Mouse (Mus musculus) adrenal gland, adult 10 weeks (tissue): ENCODE results near the gene Zranb2. TPM values are rescaled to one million over a fixed set of nuclear protein-coding genes. Genes with fewer than 3 reads are reported as not detected.

Experiments
- polyA plus RNA-seq: library from polyadenylated mRNA; stranded (reverse); fragments of 350-450 nt; fragmentation: Illumina TruSeq; extraction: RNeasy Lipid Tissue Mini Kit (QIAGEN cat#74804); gene quantifications from one replicate; pipeline ENCODE4 v1.2.3, GENCODE M21; 2014; ENCODE audit warnings: low read depth, low replicate concordance

Zranb2 gene
- polyA plus RNA-seq, result 327 TPM

DNA sequence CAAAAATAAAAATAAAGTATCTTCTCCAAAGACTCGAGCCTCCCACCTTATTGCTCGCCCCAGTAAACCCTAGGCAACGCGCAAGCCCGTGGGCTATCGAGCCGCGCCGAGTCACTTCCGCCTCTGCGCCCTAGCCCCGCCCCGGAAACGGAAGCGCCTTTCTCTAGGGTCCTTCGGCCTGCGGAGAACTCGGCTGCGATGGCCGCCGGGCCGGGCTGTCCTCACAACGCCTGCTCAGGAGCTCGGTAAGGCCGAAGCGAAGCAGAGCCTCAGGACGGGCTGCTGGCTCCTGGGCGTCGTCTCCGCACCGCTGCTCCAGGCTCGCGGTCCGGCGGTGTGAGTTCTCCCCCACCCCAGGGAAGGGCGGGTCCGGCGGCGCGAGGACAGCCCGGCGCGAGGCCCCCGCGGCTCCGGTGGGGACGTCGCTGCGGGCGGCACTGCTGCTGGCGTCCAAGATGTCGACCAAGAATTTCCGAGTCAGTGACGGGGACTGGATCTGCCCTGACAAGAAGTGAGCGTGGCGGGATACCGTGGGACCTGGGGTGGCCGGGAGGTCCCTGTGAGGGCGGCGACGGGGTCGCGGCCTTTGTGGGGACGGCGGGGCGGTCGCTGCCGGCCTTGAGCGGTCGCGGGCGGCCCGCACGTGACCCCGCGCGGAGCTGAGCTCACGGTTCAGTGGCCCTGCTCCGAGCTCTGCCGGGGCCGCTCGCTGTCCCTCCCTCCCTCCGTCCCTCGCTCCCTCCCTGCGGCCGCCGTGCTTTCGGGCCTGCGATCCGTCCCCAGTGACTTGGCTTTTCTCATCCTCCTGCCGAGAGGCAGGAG lies at the start of gene Zranb2:
Gene Zranb2, plus strand, starts transcription at position 197 of the 822 bp plus-strand sequence.

DNA sequence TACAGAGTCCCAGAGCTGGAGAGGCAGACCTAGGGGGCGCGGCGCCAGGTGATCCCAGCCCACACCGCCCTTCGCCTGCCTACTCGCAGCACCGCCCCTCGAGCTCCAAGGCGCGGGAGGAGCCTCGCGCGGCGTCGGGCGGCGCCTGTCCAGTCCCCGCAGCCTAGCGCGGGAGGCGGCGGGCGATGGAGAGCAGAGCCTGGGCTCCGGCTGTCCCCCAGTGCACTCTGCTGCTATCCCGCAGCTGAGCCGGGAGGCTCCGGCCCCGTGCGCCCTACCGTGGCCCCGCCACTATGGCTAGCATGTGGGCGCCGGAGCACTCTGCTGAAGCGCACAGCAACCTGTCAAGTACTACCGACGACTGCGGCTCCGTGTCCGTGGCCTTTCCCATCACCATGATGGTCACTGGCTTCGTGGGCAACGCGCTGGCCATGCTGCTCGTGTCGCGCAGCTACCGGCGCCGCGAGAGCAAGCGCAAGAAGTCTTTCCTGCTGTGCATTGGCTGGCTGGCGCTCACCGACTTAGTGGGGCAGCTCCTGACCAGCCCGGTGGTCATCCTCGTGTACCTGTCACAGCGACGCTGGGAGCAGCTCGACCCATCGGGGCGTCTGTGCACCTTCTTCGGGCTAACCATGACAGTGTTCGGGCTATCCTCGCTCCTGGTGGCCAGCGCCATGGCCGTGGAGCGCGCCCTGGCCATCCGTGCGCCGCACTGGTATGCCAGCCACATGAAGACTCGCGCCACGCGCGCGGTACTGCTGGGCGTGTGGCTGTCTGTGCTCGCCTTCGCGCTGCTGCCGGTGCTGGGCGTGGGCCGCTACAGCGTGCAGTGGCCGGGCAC lies 33.0 kb downstream of the Zranb2 start, which contains the start of gene Ptger3:
Gene Ptger3, plus strand, starts transcription at position 168 of the 841 bp plus-strand sequence.

Other genes with a start within 250 kb of the Zranb2 start
- gene Ptger3, start 32.7 kb downstream of the Zranb2 start, polyA plus RNA-seq, result 51.8 TPM